Mouse (Mus musculus): ENCODE data around the gene Daglb. TPM values are rescaled to one million over a fixed set of nuclear protein-coding genes. Genes with fewer than 3 reads are reported as not detected.

Gene Daglb
- total and polyA plus RNA-seq, 3 experiments, result 9.0 to 29.9 (median 14.1) TPM

GRCm38 (mm10) chr5:143469628-143470027 lies 5.2 kb downstream of the Daglb start:
- ATAC-seq (ENCODE audit: extremely low read depth, insufficient number of reproducible peaks, low FRiP score, poor library complexity, severe bottlenecking), result no peak

GRCm38 (mm10) chr5:143470421-143471164 lies 6.2 kb downstream of the Daglb start:
- H3K36me3 ChIP-seq (replicated peaks), result peaks cover 91% of the 10 kb centered on the region
- H3K4me3 ChIP-seq (ENCODE audit: low read depth, low read length), result no peak overlapping the region
- TF ChIP-seq POLR2AphosphoS5 (IDR thresholded peaks at IDR 0.05; ENCODE audit: insufficient replicate concordance, low read depth, low read length), result no peak
- TF ChIP-seq CTCF (IDR thresholded peaks at IDR 0.05; ENCODE audit: low read depth, low read length), result no peak
- no peak for TF ChIP-seq GATA2 (IDR thresholded peaks at IDR 0.05; ENCODE audit: borderline replicate concordance, low read depth, low read length)
- TF ChIP-seq GATA1 (IDR thresholded peaks at IDR 0.05; ENCODE audit: borderline replicate concordance, low read length), result no peak
- no peak for TF ChIP-seq TAL1 (conservative IDR thresholded peaks at IDR 0.05; ENCODE audit: low read depth, low read length)
- DNase-seq (ENCODE audit: low spot score), result peak; percentile 30
- no peaks in the 10 kb centered on the region for H3K27me3 ChIP-seq (ENCODE audit: insufficient read depth, low read length)
- H3K4me1 ChIP-seq (ENCODE audit: insufficient read depth, low read depth, low read length), result peaks cover 48% of the 10 kb centered on the region
- H3K9me3 ChIP-seq (replicated peaks), result no peaks in the 10 kb centered on the region
- peak; percentile 41 for ATAC-seq (ENCODE audit: extremely low read depth, insufficient number of reproducible peaks, low FRiP score, poor library complexity, severe bottlenecking)

More at GRCm38 (mm10) chr5:143469628-143470027, 5.2 kb downstream of the Daglb start:
- DNase-seq (ENCODE audit: low spot score), result no peak
- no peaks in the 10 kb centered on the region for H3K9me3 ChIP-seq (replicated peaks)
- no peaks in the 10 kb centered on the region for H3K27me3 ChIP-seq (ENCODE audit: insufficient read depth, low read length)
- H3K36me3 ChIP-seq (replicated peaks), result peaks cover 81% of the 10 kb centered on the region
- H3K4me1 ChIP-seq (ENCODE audit: insufficient read depth, low read depth, low read length), result peaks cover 51% of the 10 kb centered on the region
- no peak for TF ChIP-seq GATA2 (IDR thresholded peaks at IDR 0.05; ENCODE audit: borderline replicate concordance, low read depth, low read length)
- no peak for TF ChIP-seq GATA1 (IDR thresholded peaks at IDR 0.05; ENCODE audit: borderline replicate concordance, low read length)
- no peak for TF ChIP-seq TAL1 (conservative IDR thresholded peaks at IDR 0.05; ENCODE audit: low read depth, low read length)
- TF ChIP-seq POLR2AphosphoS5 (IDR thresholded peaks at IDR 0.05; ENCODE audit: insufficient replicate concordance, low read depth, low read length), result no peak
- H3K4me3 ChIP-seq (ENCODE audit: low read depth, low read length), result no peak overlapping the region

- H3K27me3 ChIP-seq (ENCODE audit: insufficient read depth, low read length), result no peaks in the 10 kb centered on the region
- no peaks in the 10 kb centered on the region for H3K9me3 ChIP-seq (replicated peaks)
- peaks cover 43% of the 10 kb centered on the region for H3K4me1 ChIP-seq (ENCODE audit: insufficient read depth, low read depth, low read length)
- H3K36me3 ChIP-seq (replicated peaks), result peaks cover 96% of the 10 kb centered on the region
- no peak for ATAC-seq (ENCODE audit: extremely low read depth, insufficient number of reproducible peaks, low FRiP score, poor library complexity, severe bottlenecking)
- TF ChIP-seq GATA1 (IDR thresholded peaks at IDR 0.05; ENCODE audit: borderline replicate concordance, low read length) (no peak), GATA2 (IDR thresholded peaks at IDR 0.05; ENCODE audit: borderline replicate concordance, low read depth, low read length) (no peak), CTCF (IDR thresholded peaks at IDR 0.05; ENCODE audit: low read depth, low read length) (no peak), POLR2AphosphoS5 (IDR thresholded peaks at IDR 0.05; ENCODE audit: insufficient replicate concordance, low read depth, low read length) (no peak), TAL1 (conservative IDR thresholded peaks at IDR 0.05; ENCODE audit: low read depth, low read length) (no peak)
- no peak overlapping the region for H3K4me3 ChIP-seq (ENCODE audit: low read depth, low read length)
- DNase-seq (ENCODE audit: low spot score), result no peak
Observed at GRCm38 (mm10) chr5:143471165-143471546, 6.8 kb downstream of the Daglb start.

GRCm38 (mm10) chr5:143471953-143472618 lies 7.7 kb downstream of the Daglb start:
- H3K4me3 ChIP-seq (ENCODE audit: low read depth, low read length), result no peak overlapping the region
- no peak for DNase-seq (ENCODE audit: low spot score)
- peaks cover 96% of the 10 kb centered on the region for H3K36me3 ChIP-seq (replicated peaks)
- H3K9me3 ChIP-seq (replicated peaks), result no peaks in the 10 kb centered on the region
- no peak for TF ChIP-seq CTCF (IDR thresholded peaks at IDR 0.05; ENCODE audit: low read depth, low read length)
- no peak for TF ChIP-seq GATA1 (IDR thresholded peaks at IDR 0.05; ENCODE audit: borderline replicate concordance, low read length)
- TF ChIP-seq POLR2AphosphoS5 (IDR thresholded peaks at IDR 0.05; ENCODE audit: insufficient replicate concordance, low read depth, low read length), result no peak
- no peak for TF ChIP-seq TAL1 (conservative IDR thresholded peaks at IDR 0.05; ENCODE audit: low read depth, low read length)
- no peak for TF ChIP-seq GATA2 (IDR thresholded peaks at IDR 0.05; ENCODE audit: borderline replicate concordance, low read depth, low read length)
- no peak for ATAC-seq (ENCODE audit: extremely low read depth, insufficient number of reproducible peaks, low FRiP score, poor library complexity, severe bottlenecking)
- no peaks in the 10 kb centered on the region for H3K27me3 ChIP-seq (ENCODE audit: insufficient read depth, low read length)
- H3K4me1 ChIP-seq (ENCODE audit: insufficient read depth, low read depth, low read length), result peaks cover 34% of the 10 kb centered on the region

- DNase-seq (ENCODE audit: low spot score) (no peak), ATAC-seq (ENCODE audit: extremely low read depth, insufficient number of reproducible peaks, low FRiP score, poor library complexity, severe bottlenecking) (no peak)
- no peaks in the 10 kb centered on the region for H3K27me3 ChIP-seq (ENCODE audit: insufficient read depth, low read length)
- peaks cover 23% of the 10 kb centered on the region for H3K4me1 ChIP-seq (ENCODE audit: insufficient read depth, low read depth, low read length)
- peaks cover 100% of the 10 kb centered on the region for H3K36me3 ChIP-seq (replicated peaks)
- no peak for TF ChIP-seq POLR2AphosphoS5 (IDR thresholded peaks at IDR 0.05; ENCODE audit: insufficient replicate concordance, low read depth, low read length)
- no peak for TF ChIP-seq GATA1 (IDR thresholded peaks at IDR 0.05; ENCODE audit: borderline replicate concordance, low read length)
- TF ChIP-seq TAL1 (conservative IDR thresholded peaks at IDR 0.05; ENCODE audit: low read depth, low read length), result no peak
- TF ChIP-seq GATA2 (IDR thresholded peaks at IDR 0.05; ENCODE audit: borderline replicate concordance, low read depth, low read length), result no peak
- no peak for TF ChIP-seq CTCF (IDR thresholded peaks at IDR 0.05; ENCODE audit: low read depth, low read length)
- H3K4me3 ChIP-seq (ENCODE audit: low read depth, low read length), result no peak overlapping the region
- H3K9me3 ChIP-seq (replicated peaks), result no peaks in the 10 kb centered on the region
Observed at GRCm38 (mm10) chr5:143475153-143475844, 10.9 kb downstream of the Daglb start.

- no peaks in the 10 kb centered on the region for H3K9me3 ChIP-seq (replicated peaks)
- H3K4me1 ChIP-seq (ENCODE audit: insufficient read depth, low read depth, low read length), result peaks cover 15% of the 10 kb centered on the region
- DNase-seq (ENCODE audit: low spot score) (no peak), ATAC-seq (ENCODE audit: extremely low read depth, insufficient number of reproducible peaks, low FRiP score, poor library complexity, severe bottlenecking) (no peak)
- H3K4me3 ChIP-seq (ENCODE audit: low read depth, low read length), result no peak overlapping the region
- H3K27me3 ChIP-seq (ENCODE audit: insufficient read depth, low read length), result no peaks in the 10 kb centered on the region
- no peak for TF ChIP-seq GATA2 (IDR thresholded peaks at IDR 0.05; ENCODE audit: borderline replicate concordance, low read depth, low read length)
- no peak for TF ChIP-seq GATA1 (IDR thresholded peaks at IDR 0.05; ENCODE audit: borderline replicate concordance, low read length)
- TF ChIP-seq CTCF (IDR thresholded peaks at IDR 0.05; ENCODE audit: low read depth, low read length), result no peak
- no peak for TF ChIP-seq POLR2AphosphoS5 (IDR thresholded peaks at IDR 0.05; ENCODE audit: insufficient replicate concordance, low read depth, low read length)
- TF ChIP-seq TAL1 (conservative IDR thresholded peaks at IDR 0.05; ENCODE audit: low read depth, low read length), result no peak
- H3K36me3 ChIP-seq (replicated peaks), result peaks cover 99% of the 10 kb centered on the region
Observed at GRCm38 (mm10) chr5:143476013-143476412, 11.6 kb downstream of the Daglb start.

Measured in G1E (cell line).